Mouse (Mus musculus): ENCODE results near the gene Gcg.

Gene Gcg

DNA sequence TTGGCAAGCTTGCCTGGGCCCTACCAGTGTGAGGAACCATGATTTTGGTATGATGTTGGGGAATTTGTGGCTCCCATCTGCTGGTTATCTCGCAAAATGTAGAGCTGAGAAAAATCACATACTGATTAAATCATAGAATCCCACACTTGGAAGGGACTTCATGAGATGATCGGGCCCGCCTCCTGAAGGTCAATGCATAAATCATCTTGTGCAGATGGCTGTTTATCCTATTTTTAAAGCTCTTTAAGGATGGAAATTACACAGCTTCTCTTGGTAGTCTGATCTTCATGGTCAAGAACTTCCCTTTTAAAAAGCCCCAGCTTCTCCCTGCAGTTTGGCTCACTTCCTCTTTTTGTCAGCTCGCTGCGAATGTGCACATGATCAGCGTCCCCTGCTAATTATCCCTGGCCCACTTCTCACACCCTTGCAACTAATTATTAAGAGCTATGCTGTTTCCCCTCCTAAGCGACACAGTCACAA, 23.2 kb downstream of the Gcg start:
- DNase-seq (ENCODE audit: low read depth, low spot score) = peak; percentile 91

DNA sequence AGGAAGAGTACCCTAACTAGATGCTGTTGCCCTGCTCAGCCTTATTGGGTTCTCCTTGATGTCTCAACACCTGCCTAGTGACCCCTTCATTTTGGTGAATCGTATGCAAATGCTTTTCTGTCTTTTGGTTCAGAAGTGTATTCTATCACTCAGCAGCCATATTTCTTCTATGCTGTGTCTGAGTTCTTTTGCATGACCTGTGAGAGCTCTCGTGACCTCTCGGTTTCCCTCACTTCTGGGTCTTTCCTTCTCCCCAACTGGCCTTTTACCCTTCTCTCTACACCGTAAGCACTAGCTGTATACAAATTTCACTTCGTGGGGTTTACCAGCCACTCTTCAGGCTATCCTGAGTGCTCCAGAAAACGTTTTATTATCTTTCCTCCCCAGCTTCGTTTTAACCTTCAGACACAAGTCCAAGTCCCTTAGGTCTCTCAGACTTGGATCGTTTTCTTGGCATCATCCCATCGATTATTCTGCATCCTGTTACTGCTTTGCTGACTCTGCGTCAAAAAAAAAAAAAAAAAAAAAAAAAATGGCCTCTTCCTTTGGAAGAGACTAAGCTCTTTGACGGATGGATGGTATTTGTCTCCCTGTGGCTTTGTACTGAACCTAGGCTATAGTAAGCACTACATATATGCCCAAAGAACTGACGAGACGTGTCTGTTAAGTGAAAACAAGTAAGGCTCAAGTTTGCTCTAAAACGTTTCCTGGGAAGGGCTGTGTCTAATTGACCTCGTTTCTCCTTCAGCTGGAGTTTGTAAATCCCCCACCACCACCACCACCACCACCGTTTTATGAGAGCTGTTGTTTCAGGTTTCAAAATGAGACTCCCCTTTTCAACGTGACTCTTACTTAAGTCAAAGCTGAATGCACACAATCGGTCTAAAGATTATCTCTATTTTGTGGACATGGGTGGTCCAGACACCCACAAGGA, 23.9 kb downstream of the Gcg start:
- peak; percentile 88 for DNase-seq (ENCODE audit: low read depth, low spot score)

DNA sequence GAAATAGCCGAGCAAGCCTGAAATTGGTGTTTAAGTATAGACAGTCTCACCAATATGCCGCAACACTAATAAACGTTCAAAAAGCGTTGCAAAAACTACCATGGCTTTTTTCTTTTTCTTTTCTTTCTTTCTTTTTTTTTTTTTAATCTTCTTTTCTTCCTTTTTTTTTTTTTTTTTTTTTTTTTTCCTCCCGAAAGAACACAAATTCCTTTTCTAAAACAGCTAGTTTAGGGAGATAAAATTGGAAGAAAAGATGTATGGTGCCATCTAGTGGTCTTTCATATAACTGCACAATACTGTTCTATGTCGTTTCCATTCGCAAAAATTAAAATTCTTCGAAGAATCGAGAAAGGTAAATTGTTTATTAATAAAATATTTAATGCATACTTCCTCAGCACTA, 25.4 kb downstream of the Gcg start:
- DNase-seq (ENCODE audit: low read depth, low spot score) = peak; percentile 76

DNA sequence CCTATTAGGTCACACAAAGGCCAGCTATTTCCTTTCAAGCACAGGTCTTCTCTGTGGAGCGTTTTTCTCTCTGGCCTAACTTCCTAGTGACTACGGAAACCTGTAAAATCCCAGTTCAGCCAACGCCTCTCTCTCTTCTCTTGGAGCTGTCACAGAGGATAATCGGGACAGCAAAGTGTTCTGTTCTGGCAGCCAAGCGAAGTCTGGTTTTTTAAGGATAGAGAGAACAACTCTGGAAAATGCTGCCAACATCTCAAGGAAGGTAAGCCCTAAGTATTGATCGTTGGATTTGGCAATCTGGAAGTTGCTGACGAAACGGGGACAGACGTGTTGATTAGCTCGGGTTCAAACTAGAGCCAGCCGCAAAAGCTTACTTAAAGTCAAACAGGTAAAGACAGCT, 28.5 kb downstream of the Gcg start:
- no peak for DNase-seq (ENCODE audit: low read depth, low spot score)

DNA sequence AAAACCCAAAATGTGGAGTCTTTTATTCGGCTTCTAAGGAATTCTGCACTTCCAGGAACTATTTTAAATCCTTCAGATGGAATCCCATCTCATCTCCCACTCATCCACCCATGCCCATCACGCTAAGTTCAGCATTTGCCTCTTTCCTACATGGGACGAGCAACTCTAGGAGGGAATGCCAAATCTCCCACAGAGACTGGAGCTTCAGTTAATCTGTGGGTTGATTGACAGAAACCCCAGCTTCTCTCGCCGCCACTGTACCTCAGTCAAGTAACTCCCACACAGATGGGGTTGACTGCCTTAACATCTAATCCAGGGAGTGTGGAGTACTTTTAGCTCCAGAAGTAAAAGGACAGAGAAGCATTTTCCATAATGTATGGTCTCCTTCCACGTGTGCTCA, 29.4 kb downstream of the Gcg start:
- no peak for DNase-seq (ENCODE audit: low read depth, low spot score)

DNA sequence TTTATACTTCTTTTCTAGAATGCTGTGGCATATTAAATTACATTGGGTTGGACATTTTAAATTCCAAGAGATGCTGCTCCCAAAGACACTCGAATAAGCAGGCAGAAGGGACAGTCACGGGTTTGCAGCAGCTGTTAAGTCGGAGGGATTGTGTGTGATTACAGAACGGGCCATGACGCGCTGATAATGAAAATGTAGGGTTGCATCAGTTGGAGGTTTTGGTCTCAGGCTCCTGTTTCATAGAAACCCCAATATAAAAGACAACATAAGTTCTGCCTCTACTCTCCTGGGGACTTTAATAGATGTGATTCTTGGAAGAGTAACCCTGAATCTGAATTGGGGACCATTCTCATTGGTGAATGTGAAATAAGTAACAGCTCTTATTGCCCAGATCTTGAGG, 33.1 kb downstream of the Gcg start:
- peak; percentile 5 for DNase-seq (ENCODE audit: low read depth, low spot score)

DNA sequence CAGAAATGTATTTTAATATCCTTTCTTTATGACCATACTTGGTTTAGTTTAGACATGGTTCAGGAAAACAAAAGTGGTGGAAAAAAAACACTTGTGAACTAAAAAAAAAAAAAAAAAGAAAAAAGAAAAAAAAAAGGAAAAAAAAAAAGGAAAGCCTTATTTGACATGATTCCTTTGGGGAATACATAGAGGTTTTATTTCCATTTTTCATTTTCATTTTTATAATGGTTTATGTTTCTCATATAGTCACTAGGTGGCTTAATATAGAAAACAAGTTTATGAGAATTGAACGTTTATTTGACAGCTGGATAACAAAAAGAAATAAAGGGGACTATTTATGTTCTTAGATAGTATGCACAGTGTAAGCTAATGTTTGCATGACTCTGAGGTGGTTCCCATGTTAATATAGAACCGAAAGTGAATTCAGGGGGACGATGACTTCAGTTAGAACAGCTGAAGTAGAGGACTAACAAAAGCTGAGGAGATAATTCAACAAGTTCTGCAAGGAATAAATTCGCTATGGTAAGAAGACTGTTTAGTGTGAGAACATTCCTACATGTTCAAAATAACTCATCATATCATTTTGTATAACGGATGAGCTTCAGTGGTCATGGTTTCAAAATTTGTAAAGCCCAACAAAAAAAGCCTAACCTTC, 33.6 kb downstream of the Gcg start:
- peak; percentile 52 for DNase-seq (ENCODE audit: low read depth, low spot score)

DNA sequence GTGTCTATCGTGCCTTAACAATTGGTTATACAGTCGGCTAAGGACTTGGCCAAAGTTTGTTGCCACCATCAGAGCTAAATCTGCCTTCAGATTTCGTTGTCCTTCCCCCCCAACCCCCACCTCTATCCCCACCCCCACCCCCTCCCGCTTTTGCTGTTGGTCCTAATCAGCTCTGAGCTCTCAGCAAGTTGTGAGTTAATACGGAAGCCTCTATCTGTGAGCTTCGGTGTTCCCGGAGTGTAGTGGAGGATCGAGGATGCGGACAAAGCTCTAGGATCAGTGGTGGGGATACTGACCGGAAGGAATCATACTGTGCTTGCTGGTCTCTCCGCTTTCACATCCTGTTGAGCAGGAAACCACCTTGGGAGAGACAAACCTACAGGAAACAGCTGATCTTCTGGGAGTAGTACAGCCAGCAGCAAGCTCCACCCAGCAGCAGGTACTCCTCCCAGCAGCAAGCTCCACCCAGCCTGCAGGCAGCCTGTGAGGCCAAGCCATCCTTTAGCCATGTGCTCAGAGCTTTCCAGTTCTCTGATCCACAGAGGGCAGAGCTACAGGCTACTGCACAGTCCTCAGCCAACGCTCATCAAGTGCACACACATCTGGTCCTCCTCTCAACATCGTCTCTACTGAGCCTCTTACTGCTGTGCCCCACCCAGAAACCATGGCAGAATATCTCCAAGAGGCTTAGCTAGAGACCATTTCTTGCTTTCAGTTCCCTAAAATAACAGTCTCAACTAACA, 42.5 kb downstream of the Gcg start:
- DNase-seq (ENCODE audit: low read depth, low spot score) = peak; percentile 78

DNA sequence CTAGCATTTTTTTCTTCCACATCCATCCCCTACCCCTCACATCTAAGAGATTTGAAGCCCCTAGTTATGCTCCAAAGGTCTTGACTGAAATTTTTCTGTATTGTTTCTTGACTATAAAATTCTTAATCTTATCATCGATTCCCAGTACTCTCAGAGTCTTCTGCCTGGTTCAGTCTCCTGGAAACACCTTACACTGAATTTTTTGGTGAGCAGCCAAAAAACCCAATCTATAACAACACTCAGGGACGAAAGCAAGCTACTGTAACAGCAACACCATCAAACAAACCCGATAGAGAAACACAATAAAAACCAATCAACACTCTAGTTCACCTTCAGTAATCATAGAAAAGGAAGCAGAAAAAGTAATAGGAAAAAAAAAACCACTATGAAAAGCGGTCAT, 43.4 kb downstream of the Gcg start:
- no peak for DNase-seq (ENCODE audit: low read depth, low spot score)

DNA sequence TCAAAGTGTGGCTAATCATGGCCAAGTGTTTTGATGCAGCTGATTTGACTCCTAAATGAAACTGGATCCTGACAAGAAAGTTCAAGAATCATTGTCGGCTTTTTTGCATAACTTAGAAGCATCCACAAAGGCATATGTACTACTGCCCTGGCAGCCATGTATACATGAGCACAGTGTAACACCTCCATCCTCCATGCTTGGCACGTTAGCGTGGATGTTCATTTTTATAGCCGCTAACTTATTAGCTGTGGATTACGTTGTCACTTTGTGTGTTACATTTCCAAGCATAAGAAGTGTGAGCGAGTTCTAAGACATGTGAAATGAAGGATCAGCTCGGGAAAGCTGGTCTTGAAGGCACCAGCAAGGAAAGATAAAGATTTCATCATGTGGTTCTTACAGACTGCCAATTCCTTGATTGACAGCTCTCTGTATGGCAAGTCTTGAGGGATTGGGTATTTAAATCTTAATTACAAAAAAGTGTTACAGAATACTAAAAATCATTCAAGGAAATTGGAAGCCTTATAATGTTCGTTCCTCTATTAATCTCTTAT, 52.1 kb downstream of the Gcg start:
- DNase-seq (ENCODE audit: low read depth, low spot score) = no peak

DNA sequence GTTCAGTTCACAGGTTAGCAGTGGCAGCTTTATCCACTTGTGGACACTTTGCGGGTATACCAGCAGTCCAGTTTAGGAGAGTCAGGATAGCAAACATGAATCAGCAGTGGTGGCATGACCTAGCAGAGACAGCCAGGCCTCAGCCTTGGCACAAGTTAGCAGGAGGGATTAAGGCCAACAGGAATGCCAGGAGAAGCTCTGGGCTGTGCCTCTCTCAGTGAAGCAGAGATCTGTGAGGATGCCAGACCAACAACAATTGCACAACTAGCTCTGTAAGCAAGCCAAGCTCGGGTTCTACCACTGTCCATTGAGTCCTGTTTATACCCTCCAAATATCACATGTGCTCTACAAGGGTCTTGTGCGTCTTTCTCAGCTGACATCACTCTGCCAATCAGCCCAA, 57.5 kb downstream of the Gcg start:
- no peak for DNase-seq (ENCODE audit: low read depth, low spot score)

All from A20 (cell line).